Mouse (Mus musculus) megakaryocyte, embryonic 14.5 days (primary cell): ENCODE results near the gene Chmp5.

Source experiments
- FLI1 ChIP-seq: IDR thresholded peaks from 2 replicates; pipeline ENCODE4 v1.6.1; 2012; ENCODE audit warnings: low read length, inconsistent platforms, mixed read lengths
- GATA1 ChIP-seq: IDR thresholded peaks from 3 replicates; pipeline ENCODE4 v1.6.1; 2012; ENCODE audit warnings: mixed read lengths, low read length, inconsistent platforms, borderline replicate concordance

DNA sequence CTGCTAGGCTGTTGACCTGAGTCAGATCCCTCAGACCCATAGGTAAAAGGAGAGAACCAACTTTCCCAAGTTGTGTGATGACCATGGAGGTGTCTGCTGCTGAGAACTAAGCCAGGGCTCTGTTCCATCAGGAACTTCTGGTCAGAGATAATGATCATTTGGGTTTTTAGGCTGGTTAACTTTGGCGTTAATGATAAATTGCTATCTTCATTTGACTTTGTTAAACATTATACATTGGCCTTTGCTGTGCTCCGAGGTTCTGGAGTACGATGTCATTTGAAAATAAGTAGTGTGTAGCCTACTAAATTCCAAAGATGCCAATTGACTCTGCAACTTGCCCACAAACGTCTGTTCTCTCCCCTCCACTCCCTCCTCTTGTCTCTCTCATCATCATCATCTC, 21.0 kb downstream of the Chmp5 start:
- TF ChIP-seq GATA1, result no peak
- TF ChIP-seq FLI1, result no peak
